Mouse (Mus musculus) liver, embryonic 12.5 days (tissue): ENCODE results near the gene Itgb6. TPM values are rescaled to one million over a fixed set of nuclear protein-coding genes. Genes with fewer than 3 reads are reported as not detected.

Source experiments
- polyA plus RNA-seq: library from polyadenylated mRNA; unstranded; fragments of >200 nt; fragmentation: Nextera tagmentation; extraction: Ambion mirVana; gene quantifications from 2 replicates; pipeline ENCODE4 v1.2.1, GENCODE M21; 2016

Gene Itgb6
- polyA plus RNA-seq, 1 experiment from 2014 or later, result 0.04 TPM

Other genes with a start within 250 kb of the Itgb6 start
- 0.17 and 0.35 TPM in 2 replicates for gene Pla2r1, start 169.3 kb downstream of the Itgb6 start, polyA plus RNA-seq
- 54.5 and 58.8 TPM in 2 replicates for gene Rbms1, start 240.5 kb upstream of the Itgb6 start, polyA plus RNA-seq